Mouse (Mus musculus): Measurements from ENCODE around the gene Alyref.

GRCm38 (mm10) chr11:120560952-120561728 is 37.0 kb downstream of the Alyref start:
- TF ChIP-seq CTCF (IDR thresholded peaks at IDR 0.05; ENCODE audit: control insufficient read depth, insufficient read depth, insufficient replicate concordance, low read depth, low read length) (no peak), POLR2A (IDR thresholded peaks at IDR 0.05; ENCODE audit: control insufficient read depth, low read depth, low read length) (no peak)
